Mouse (Mus musculus) heart, postnatal 0 days (tissue): ENCODE data around the gene Rpl31. TPM values are rescaled to one million over a fixed set of nuclear protein-coding genes. Genes with fewer than 3 reads are reported as not detected.

Experiments used
- ATAC-seq: fragments of 200-750 bp; cut with Nextera tagmentation; 2 replicates; pipeline ENCODE4 v1.8.0; 2017; ENCODE audit warnings: low read depth, moderate number of reproducible peaks, moderate library complexity; ENCODE audit not compliant: insufficient read depth
- DNase-seq: peaks from one replicate; pipeline ENCODE4 v3.0.0-alpha.2; 2016; ENCODE audit warnings: low spot score
- H3K27ac ChIP-seq: fragments of 300-500 bp; sonication (generic); 2 replicates; pipeline ENCODE4 v1.5.1; 2014; ENCODE audit warnings: low read depth, mild to moderate bottlenecking
- H3K27me3 ChIP-seq: fragments of 300-500 bp; sonication (generic); 2 replicates; pipeline ENCODE4 v1.6.1; 2014; ENCODE audit warnings: low read length, mixed read lengths; ENCODE audit not compliant: control insufficient read depth, insufficient read depth
- H3K36me3 ChIP-seq: fragments of 300-500 bp; sonication (generic); replicated peaks from 2 replicates; pipeline ENCODE4 v1.6.1; 2014; ENCODE audit warnings: low read length, mixed read lengths; ENCODE audit not compliant: control insufficient read depth, insufficient read depth
- H3K4me1 ChIP-seq: fragments of 300-500 bp; sonication (generic); 2 replicates; pipeline ENCODE4 v1.6.1; 2014; ENCODE audit warnings: antibody characterized with exemption; ENCODE audit not compliant: control insufficient read depth, insufficient read depth
- H3K4me2 ChIP-seq: fragments of 300-500 bp; sonication (generic); 2 replicates; pipeline ENCODE4 v1.6.1; 2014; ENCODE audit warnings: low read depth, mild to moderate bottlenecking, low read length, moderate library complexity
- H3K4me3 ChIP-seq: fragments of 300-500 bp; sonication (generic); 2 replicates; pipeline ENCODE4 v1.5.1; 2014; ENCODE audit warnings: low read depth, low read length
- H3K9ac ChIP-seq: fragments of 300-500 bp; sonication (generic); replicated peaks from 2 replicates; pipeline ENCODE4 v1.6.1; 2014; ENCODE audit warnings: low read depth, low read length, mixed read lengths
- H3K9me3 ChIP-seq: fragments of 300-500 bp; sonication (generic); replicated peaks from 2 replicates; pipeline ENCODE4 v1.6.1; 2016; ENCODE audit warnings: low read length; ENCODE audit not compliant: control insufficient read depth
- CTCF ChIP-seq: IDR thresholded peaks from 2 replicates; pipeline ENCODE4 v1.5.1; 2016; ENCODE audit warnings: antibody characterized with exemption, control low read depth, low read depth
- EP300 ChIP-seq: IDR thresholded peaks from 2 replicates; pipeline ENCODE4 v1.6.1; 2016; ENCODE audit warnings: antibody characterized with exemption, low read depth
- WGBS: fragments of 180-500 bp; shearing (Covaris S2); extraction: QIAGEN DNeasy Blood & Tissue Kit; methylation state at CpG from one replicate; pipeline ENCODE4 v1.1.7; 2014; 5-methylcytosine and 5-hydroxymethylcytosine counted together
- polyA plus RNA-seq: library from polyadenylated mRNA; unstranded; fragments of >200 nt; fragmentation: Nextera tagmentation; extraction: Ambion mirVana; gene quantifications from 2 replicates; pipeline ENCODE4 v1.2.1, GENCODE M21; 2015
- total RNA-seq: library from RNA; depleted of rRNA; stranded (reverse); fragments of >200 nt; gene quantifications from 2 replicates; pipeline ENCODE4 v1.2.3, GENCODE M21; 2014; ENCODE audit warnings: low replicate concordance

Gene Rpl31
- total and polyA plus RNA-seq, 2 experiments from 2014 or later: 198 to 330 TPM

GRCm38 (mm10) chr1:39381017-39381416 is 13.4 kb downstream of the Rpl31 start:
- peaks cover 25% of the 10 kb centered on the region for H3K36me3 ChIP-seq
- no peak overlapping the region for H3K4me3 ChIP-seq
- WGBS: 87% methylated on average over 9 of the region's 9 CpGs

GRCm38 (mm10) chr1:39384914-39385313 is 17.3 kb downstream of the Rpl31 start:
- Histone ChIP-seq H3K4me3 (no peak overlapping the region), H3K4me1 (no peaks in the 10 kb centered on the region), H3K9ac (no peak overlapping the region), H3K4me2 (no peak overlapping the region), H3K36me3 (peaks cover 17% of the 10 kb centered on the region; the same call in 1 of the 2 replicates), H3K9me3 (no peaks in the 10 kb centered on the region), H3K27me3 (no peaks in the 10 kb centered on the region), H3K27ac (no peak overlapping the region)
- no peak for ATAC-seq
- DNase-seq: no peak
- 71% methylated on average over 9 of the region's 9 CpGs for WGBS
- TF ChIP-seq EP300 (no peak), CTCF (no peak)

More at GRCm38 (mm10) chr1:39381017-39381416, 13.4 kb downstream of the Rpl31 start:
- no peak for DNase-seq
- TF ChIP-seq EP300 (no peak), CTCF (no peak)
- Histone ChIP-seq H3K4me2 (no peak overlapping the region), H3K27me3 (no peaks in the 10 kb centered on the region), H3K27ac (no peak overlapping the region), H3K9ac (no peak overlapping the region), H3K9me3 (no peaks in the 10 kb centered on the region), H3K4me1 (no peaks in the 10 kb centered on the region)
- no peak for ATAC-seq

- Histone ChIP-seq H3K27ac (no peak overlapping the region), H3K36me3 (0 out of 2 replicates have a peak, but pooled peaks cover 20% of the 10 kb centered on the region), H3K4me2 (no peak overlapping the region), H3K4me3 (no peak overlapping the region), H3K9ac (no peak overlapping the region), H3K4me1 (no peaks in the 10 kb centered on the region), H3K9me3 (no peaks in the 10 kb centered on the region), H3K27me3 (no peaks in the 10 kb centered on the region)
- 73% methylated on average over 3 of the region's 3 CpGs for WGBS
- ATAC-seq (no peak), DNase-seq (no peak)
- TF ChIP-seq CTCF (no peak), EP300 (no peak)
Measured at GRCm38 (mm10) chr1:39386456-39386855, 18.8 kb downstream of the Rpl31 start.

GRCm38 (mm10) chr1:39387497-39387896 is 19.9 kb downstream of the Rpl31 start:
- Histone ChIP-seq H3K36me3 (0 out of 2 replicates have a peak, but pooled peaks cover 26% of the 10 kb centered on the region), H3K4me3 (no peak overlapping the region), H3K9ac (no peak overlapping the region), H3K27ac (no peak overlapping the region), H3K9me3 (no peaks in the 10 kb centered on the region), H3K4me1 (no peaks in the 10 kb centered on the region), H3K4me2 (no peak overlapping the region), H3K27me3 (no peaks in the 10 kb centered on the region)
- ATAC-seq (peak; percentile 14; the same call in 1 of the 2 replicates), DNase-seq (no peak)
- TF ChIP-seq EP300: no peak
- no peak for TF ChIP-seq CTCF
- 70% methylated on average over 4 of the region's 4 CpGs for WGBS

GRCm38 (mm10) chr1:39388163-39388562 is 20.5 kb downstream of the Rpl31 start:
- no peaks in the 10 kb centered on the region for H3K4me1 ChIP-seq
- H3K27ac ChIP-seq: no peak overlapping the region
- H3K36me3 ChIP-seq: 0 out of 2 replicates have a peak, but pooled peaks cover 26% of the 10 kb centered on the region
- H3K27me3 ChIP-seq: no peaks in the 10 kb centered on the region
- H3K9ac ChIP-seq: no peak overlapping the region
- 74% methylated on average over 2 of the region's 2 CpGs for WGBS
- no peak for ATAC-seq
- no peak for DNase-seq
- no peaks in the 10 kb centered on the region for H3K9me3 ChIP-seq
- H3K4me2 ChIP-seq: no peak overlapping the region
- H3K4me3 ChIP-seq: no peak overlapping the region
- no peak for TF ChIP-seq EP300
- no peak for TF ChIP-seq CTCF

GRCm38 (mm10) chr1:39389338-39389737 is 21.7 kb downstream of the Rpl31 start:
- DNase-seq: no peak
- Histone ChIP-seq H3K4me3 (no peak overlapping the region), H3K9me3 (no peaks in the 10 kb centered on the region), H3K36me3 (0 out of 2 replicates have a peak, but pooled peaks cover 35% of the 10 kb centered on the region), H3K4me2 (no peak overlapping the region), H3K4me1 (no peaks in the 10 kb centered on the region), H3K9ac (no peak overlapping the region), H3K27ac (no peak overlapping the region), H3K27me3 (no peaks in the 10 kb centered on the region)
- no peak for ATAC-seq
- 63% methylated on average over 11 of the region's 11 CpGs for WGBS
- TF ChIP-seq CTCF: no peak
- no peak for TF ChIP-seq EP300
